Mouse (Mus musculus): ENCODE measurements around the gene Cip2a. TPM values are rescaled to one million over a fixed set of nuclear protein-coding genes. Genes with fewer than 3 reads are reported as not detected.
A peak's percentile ranks its signal among the peaks of the same experiment; 100 is the strongest.

Gene Cip2a
- polyA plus RNA-seq (2014; fragmentation: Nextera tagmentation; extraction: Ambion mirVana), result 24.4 and 25.5 TPM in 2 replicates

- peak within 1 kb of the TSS; percentile 99 for H3K9ac ChIP-seq (ENCODE audit: low read depth, low read length)
- H3K4me3 ChIP-seq (ENCODE audit: low read depth, low read length), result peak within 1 kb of the TSS; percentile 95
- peaks cover 8% of the 10 kb centered on the region for H3K4me1 ChIP-seq (ENCODE audit: control insufficient read depth, insufficient read depth, low read length)
- H3K27me3 ChIP-seq (replicated peaks; ENCODE audit: control insufficient read depth, insufficient read depth, low read length), result no peaks in the 10 kb centered on the region
- ATAC-seq (ENCODE audit: low read depth) (peak; percentile 99), DNase-seq (ENCODE audit: low spot score) (peak; percentile 98)
- under 1% methylated on average over 52 of the region's 74 CpGs for WGBS
- peaks cover 4% of the 10 kb centered on the region; the same call in 1 of the 2 replicates for H3K36me3 ChIP-seq (ENCODE audit: control insufficient read depth, insufficient read depth, low read length)
- peak within 1 kb of the TSS; percentile 73 for H3K4me2 ChIP-seq (ENCODE audit: low read depth, low read length)
- H3K27ac ChIP-seq (replicated peaks; ENCODE audit: low read depth, low read length), result peak within 1 kb of the TSS; percentile 95
- H3K9me3 ChIP-seq (ENCODE audit: control insufficient read depth, low read length), result no peaks in the 10 kb centered on the region
These were observed at the start of gene Cip2a, which contains the start of gene Dzip3 for GRCm38 (mm10) chr16:48993559-48994342. Gene Cip2a, plus strand, starts transcription at chr16:48994185. Gene Dzip3, minus strand, starts transcription at chr16:48994165.

- 90% methylated on average over 2 of the region's 2 CpGs for WGBS
- Histone ChIP-seq H3K9me3 (ENCODE audit: control insufficient read depth, low read length) (no peaks in the 10 kb centered on the region), H3K27ac (replicated peaks; ENCODE audit: low read depth, low read length) (no peak overlapping the region), H3K36me3 (ENCODE audit: control insufficient read depth, insufficient read depth, low read length) (peaks cover 27% of the 10 kb centered on the region), H3K4me1 (ENCODE audit: control insufficient read depth, insufficient read depth, low read length) (no peaks in the 10 kb centered on the region), H3K4me3 (ENCODE audit: low read depth, low read length) (no peak overlapping the region), H3K4me2 (ENCODE audit: low read depth, low read length) (no peak overlapping the region), H3K9ac (ENCODE audit: low read depth, low read length) (no peak overlapping the region), H3K27me3 (replicated peaks; ENCODE audit: control insufficient read depth, insufficient read depth, low read length) (no peaks in the 10 kb centered on the region)
- ATAC-seq (ENCODE audit: low read depth) (no peak), DNase-seq (ENCODE audit: low spot score) (no peak)
These were observed 21.0 kb upstream of the Cip2a start for GRCm38 (mm10) chr16:48972996-48973395.

GRCm38 (mm10) chr16:48973548-48973947, 20.4 kb upstream of the Cip2a start:
- no peak overlapping the region for H3K9ac ChIP-seq (ENCODE audit: low read depth, low read length)

GRCm38 (mm10) chr16:48979965-48980364, 14.0 kb upstream of the Cip2a start:
- Histone ChIP-seq H3K4me3 (ENCODE audit: low read depth, low read length) (no peak overlapping the region), H3K4me1 (ENCODE audit: control insufficient read depth, insufficient read depth, low read length) (no peaks in the 10 kb centered on the region), H3K9me3 (ENCODE audit: control insufficient read depth, low read length) (no peaks in the 10 kb centered on the region), H3K36me3 (ENCODE audit: control insufficient read depth, insufficient read depth, low read length) (peaks cover 38% of the 10 kb centered on the region), H3K27me3 (replicated peaks; ENCODE audit: control insufficient read depth, insufficient read depth, low read length) (no peaks in the 10 kb centered on the region), H3K9ac (ENCODE audit: low read depth, low read length) (no peak overlapping the region), H3K4me2 (ENCODE audit: low read depth, low read length) (no peak overlapping the region), H3K27ac (replicated peaks; ENCODE audit: low read depth, low read length) (no peak overlapping the region)
- ATAC-seq (ENCODE audit: low read depth) (no peak), DNase-seq (ENCODE audit: low spot score) (no peak)

More at GRCm38 (mm10) chr16:48973548-48973947, 20.4 kb upstream of the Cip2a start:
- no peak overlapping the region for H3K27ac ChIP-seq (replicated peaks; ENCODE audit: low read depth, low read length)
- H3K27me3 ChIP-seq (replicated peaks; ENCODE audit: control insufficient read depth, insufficient read depth, low read length), result no peaks in the 10 kb centered on the region
- WGBS, result 95% methylated on average over 1 of the region's 1 CpGs
- no peak overlapping the region for H3K4me3 ChIP-seq (ENCODE audit: low read depth, low read length)
- DNase-seq (ENCODE audit: low spot score), result peak; percentile 16
- ATAC-seq (ENCODE audit: low read depth), result no peak
- H3K4me2 ChIP-seq (ENCODE audit: low read depth, low read length), result no peak overlapping the region
- H3K4me1 ChIP-seq (ENCODE audit: control insufficient read depth, insufficient read depth, low read length), result no peaks in the 10 kb centered on the region
- H3K36me3 ChIP-seq (ENCODE audit: control insufficient read depth, insufficient read depth, low read length), result peaks cover 33% of the 10 kb centered on the region
- H3K9me3 ChIP-seq (ENCODE audit: control insufficient read depth, low read length), result no peaks in the 10 kb centered on the region

- Histone ChIP-seq H3K9me3 (ENCODE audit: control insufficient read depth, low read length) (no peaks in the 10 kb centered on the region), H3K27me3 (replicated peaks; ENCODE audit: control insufficient read depth, insufficient read depth, low read length) (no peaks in the 10 kb centered on the region), H3K4me3 (ENCODE audit: low read depth, low read length) (no peak overlapping the region), H3K9ac (ENCODE audit: low read depth, low read length) (no peak overlapping the region), H3K27ac (replicated peaks; ENCODE audit: low read depth, low read length) (no peak overlapping the region), H3K36me3 (ENCODE audit: control insufficient read depth, insufficient read depth, low read length) (peaks cover 12% of the 10 kb centered on the region), H3K4me2 (ENCODE audit: low read depth, low read length) (no peak overlapping the region), H3K4me1 (ENCODE audit: control insufficient read depth, insufficient read depth, low read length) (no peaks in the 10 kb centered on the region)
- ATAC-seq (ENCODE audit: low read depth), result no peak
- 68% methylated on average over 5 of the region's 5 CpGs for WGBS
- DNase-seq (ENCODE audit: low spot score), result no peak
These were observed 8.9 kb upstream of the Cip2a start for GRCm38 (mm10) chr16:48985034-48985627.

- no peak for ATAC-seq (ENCODE audit: low read depth)
- H3K4me3 ChIP-seq (ENCODE audit: low read depth, low read length), result no peak overlapping the region
- no peak overlapping the region for H3K4me2 ChIP-seq (ENCODE audit: low read depth, low read length)
- no peak overlapping the region for H3K27ac ChIP-seq (replicated peaks; ENCODE audit: low read depth, low read length)
- peaks cover 4% of the 10 kb centered on the region; the same call in 1 of the 2 replicates for H3K4me1 ChIP-seq (ENCODE audit: control insufficient read depth, insufficient read depth, low read length)
- no peak overlapping the region for H3K9ac ChIP-seq (ENCODE audit: low read depth, low read length)
- no peaks in the 10 kb centered on the region for H3K27me3 ChIP-seq (replicated peaks; ENCODE audit: control insufficient read depth, insufficient read depth, low read length)
- no peaks in the 10 kb centered on the region; the same call in 1 of the 2 replicates for H3K36me3 ChIP-seq (ENCODE audit: control insufficient read depth, insufficient read depth, low read length)
- peak; percentile 8 for DNase-seq (ENCODE audit: low spot score)
- H3K9me3 ChIP-seq (ENCODE audit: control insufficient read depth, low read length), result no peaks in the 10 kb centered on the region
These were observed 4.3 kb upstream of the Cip2a start for GRCm38 (mm10) chr16:48989700-48990099.

- H3K4me1 ChIP-seq (ENCODE audit: control insufficient read depth, insufficient read depth, low read length), result peaks cover 8% of the 10 kb centered on the region
- 36% methylated on average over 10 of the region's 10 CpGs for WGBS
These were observed 1.4 kb upstream of the Cip2a start for GRCm38 (mm10) chr16:48992437-48993230.

GRCm38 (mm10) chr16:48993231-48993558, 790 bp upstream of the Cip2a start:
- peak overlapping the region; percentile 72 for H3K4me2 ChIP-seq (ENCODE audit: low read depth, low read length)
- no peaks in the 10 kb centered on the region for H3K9me3 ChIP-seq (ENCODE audit: control insufficient read depth, low read length)
- H3K9ac ChIP-seq (ENCODE audit: low read depth, low read length), result peak overlapping the region; percentile 99
- peak overlapping the region; percentile 95 for H3K4me3 ChIP-seq (ENCODE audit: low read depth, low read length)
- no peak for DNase-seq (ENCODE audit: low spot score)
- H3K36me3 ChIP-seq (ENCODE audit: control insufficient read depth, insufficient read depth, low read length), result no peaks in the 10 kb centered on the region; the same call in 1 of the 2 replicates
- peak overlapping the region; percentile 95 for H3K27ac ChIP-seq (replicated peaks; ENCODE audit: low read depth, low read length)
- ATAC-seq (ENCODE audit: low read depth), result no peak
- no peaks in the 10 kb centered on the region for H3K27me3 ChIP-seq (replicated peaks; ENCODE audit: control insufficient read depth, insufficient read depth, low read length)
- WGBS, result 2% methylated on average over 9 of the region's 9 CpGs
- H3K4me1 ChIP-seq (ENCODE audit: control insufficient read depth, insufficient read depth, low read length), result peaks cover 8% of the 10 kb centered on the region

More at GRCm38 (mm10) chr16:48992437-48993230, 1.4 kb upstream of the Cip2a start:
- H3K36me3 ChIP-seq (ENCODE audit: control insufficient read depth, insufficient read depth, low read length), result no peaks in the 10 kb centered on the region; the same call in 1 of the 2 replicates
- H3K9me3 ChIP-seq (ENCODE audit: control insufficient read depth, low read length), result no peaks in the 10 kb centered on the region
- H3K27me3 ChIP-seq (replicated peaks; ENCODE audit: control insufficient read depth, insufficient read depth, low read length), result no peaks in the 10 kb centered on the region
- DNase-seq (ENCODE audit: low spot score) (peak; percentile 12), ATAC-seq (ENCODE audit: low read depth) (no peak)
- H3K4me3 ChIP-seq (ENCODE audit: low read depth, low read length), result peak overlapping the region; percentile 95
- H3K9ac ChIP-seq (ENCODE audit: low read depth, low read length), result peak overlapping the region; percentile 99
- peak overlapping the region; percentile 95; the same call in 1 of the 2 replicates for H3K27ac ChIP-seq (replicated peaks; ENCODE audit: low read depth, low read length)
- H3K4me2 ChIP-seq (ENCODE audit: low read depth, low read length), result peak overlapping the region; percentile 72
